In genomic region chr15:63526820-63527219, GRCm38 (mm10) we compare ENCODE assay signal across 18 mouse cellular contexts.
DNase-seq lines count a peak whose midpoint lies in the region; ATAC-seq and TF ChIP-seq lines count a peak whose summit lies in the region.
"Had no signal": no experiment of that assay in that cellular context is flagged by ENCODE, and none has a peak within 500 bp of the region (broad histone marks: within the 10 kb centered on the region; RNA-seq: fewer than 3 reads in every experiment).

No protein-coding gene starts in this region.

- H3K4me2 ChIP-seq in forebrain, embryonic 15.5 days (replicated peaks): no peak overlapping the region
- H3K4me2 ChIP-seq in limb, embryonic 14.5 days (replicated peaks; ENCODE audit: low read depth, low read length, severe bottlenecking): no peak overlapping the region
- H3K4me2 ChIP-seq in forebrain, embryonic 16.5 days (ENCODE audit: low read length): no peak overlapping the region
- H3K4me2 ChIP-seq: heart, embryonic 13.5 days had no signal

- no peak overlapping the region for H3K4me3 ChIP-seq in forebrain, embryonic 15.5 days
- no peak overlapping the region for H3K4me3 ChIP-seq in forebrain, embryonic 10.5 days
- no peak overlapping the region for H3K4me3 ChIP-seq in limb, embryonic 14.5 days (replicated peaks; ENCODE audit: low read length)
- no peak overlapping the region for H3K4me3 ChIP-seq in limb, embryonic 10.5 days
- no peak overlapping the region for H3K4me3 ChIP-seq in forebrain, embryonic 16.5 days (replicated peaks; ENCODE audit: low read length)
- H3K4me3 ChIP-seq: gastrocnemius, adult 2 months; heart, embryonic 13.5 days; megakaryocyte, embryonic 14.5 days had no signal

- peak; percentile 64; the same call in 1 of the 2 replicates for ATAC-seq in forebrain, embryonic 15.5 days (replicated peaks)
- ATAC-seq in limb, embryonic 14.5 days (ENCODE audit: low FRiP score, low read depth): 0 out of 2 replicates have a peak, but pooled peaks have one; percentile 37
- ATAC-seq in forebrain, embryonic 16.5 days: peak; percentile 77
- ATAC-seq: CD4-positive, CD25-positive, alpha-beta regulatory T cell, adult 4 months; liver, postnatal 0 days had no signal

- no peak overlapping the region for H3K9ac ChIP-seq in forebrain, embryonic 15.5 days (replicated peaks)
- H3K9ac ChIP-seq in limb, embryonic 14.5 days (ENCODE audit: low read depth, low read length, severe bottlenecking): no peak overlapping the region
- no peak overlapping the region for H3K9ac ChIP-seq in forebrain, embryonic 16.5 days (replicated peaks; ENCODE audit: low read depth, low read length)
- H3K9ac ChIP-seq: heart, embryonic 13.5 days; liver, postnatal 0 days had no signal

- no peak for DNase-seq in forebrain, embryonic 10.5 days (ENCODE audit: extremely low spot score, low spot score)
- peak; percentile 51 for DNase-seq in limb, embryonic 14.5 days (ENCODE audit: low spot score)
- DNase-seq in limb, embryonic 10.5 days (ENCODE audit: low spot score): no peak
- peak; percentile 75 for DNase-seq in Muller cell, postnatal 12 days (ENCODE audit: inconsistent ontology term)
- no peak for DNase-seq in testis, postnatal 14 days (ENCODE audit: low spot score)
- DNase-seq: adrenal gland, postnatal 36 days; cerebellum, adult 9-10 months; gastrocnemius, adult 2 months; kidney, adult 11 months; liver, postnatal 0 days; retina, postnatal 1 day; right cerebral cortex, postnatal 4 days; thymus, postnatal 14 days had no signal

- H3K27ac ChIP-seq in forebrain, embryonic 15.5 days (replicated peaks): no peak overlapping the region
- no peak overlapping the region for H3K27ac ChIP-seq in forebrain, embryonic 10.5 days
- H3K27ac ChIP-seq in limb, embryonic 14.5 days (replicated peaks; ENCODE audit: low read depth, low read length): no peak overlapping the region
- H3K27ac ChIP-seq in limb, embryonic 10.5 days: no peak overlapping the region
- H3K27ac ChIP-seq in forebrain, embryonic 16.5 days (ENCODE audit: low read length): no peak overlapping the region
- H3K27ac ChIP-seq: gastrocnemius, adult 2 months; heart, embryonic 13.5 days had no signal

- no peaks in the 10 kb centered on the region for H3K27me3 ChIP-seq in forebrain, embryonic 15.5 days
- H3K27me3 ChIP-seq in forebrain, embryonic 10.5 days (ENCODE audit: poor library complexity, severe bottlenecking): no peaks in the 10 kb centered on the region
- no peaks in the 10 kb centered on the region for H3K27me3 ChIP-seq in limb, embryonic 14.5 days (ENCODE audit: control insufficient read depth, insufficient read depth, low read length)
- peaks cover 7% of the 10 kb centered on the region; the same call in 1 of the 2 replicates for H3K27me3 ChIP-seq in limb, embryonic 10.5 days (ENCODE audit: low read depth, poor library complexity, severe bottlenecking)
- no peaks in the 10 kb centered on the region for H3K27me3 ChIP-seq in forebrain, embryonic 16.5 days (replicated peaks; ENCODE audit: control insufficient read depth, insufficient read depth, low read length)
- H3K27me3 ChIP-seq: heart, embryonic 13.5 days; megakaryocyte, embryonic 14.5 days had no signal

- no peaks in the 10 kb centered on the region for H3K9me3 ChIP-seq in forebrain, embryonic 15.5 days
- no peaks in the 10 kb centered on the region for H3K9me3 ChIP-seq in forebrain, embryonic 10.5 days
- no peaks in the 10 kb centered on the region for H3K9me3 ChIP-seq in limb, embryonic 14.5 days (ENCODE audit: control insufficient read depth, low read length)
- H3K9me3 ChIP-seq in limb, embryonic 10.5 days (replicated peaks): no peaks in the 10 kb centered on the region
- no peaks in the 10 kb centered on the region for H3K9me3 ChIP-seq in forebrain, embryonic 16.5 days (ENCODE audit: control insufficient read depth, low read length)
- H3K9me3 ChIP-seq: heart, embryonic 13.5 days; megakaryocyte, embryonic 14.5 days had no signal

- peaks cover 7% of the 10 kb centered on the region for H3K4me1 ChIP-seq in forebrain, embryonic 15.5 days
- H3K4me1 ChIP-seq in forebrain, embryonic 10.5 days: peaks cover 2% of the 10 kb centered on the region; the same call in 1 of the 2 replicates
- peaks cover 5% of the 10 kb centered on the region; the same call in 1 of the 2 replicates for H3K4me1 ChIP-seq in limb, embryonic 14.5 days (ENCODE audit: control insufficient read depth, insufficient read depth, low read length)
- H3K4me1 ChIP-seq in limb, embryonic 10.5 days: peaks cover 22% of the 10 kb centered on the region
- peaks cover 4% of the 10 kb centered on the region for H3K4me1 ChIP-seq in forebrain, embryonic 16.5 days (replicated peaks; ENCODE audit: control insufficient read depth, insufficient read depth, low read length)

- no peaks in the 10 kb centered on the region for H3K36me3 ChIP-seq in forebrain, embryonic 15.5 days
- H3K36me3 ChIP-seq in forebrain, embryonic 10.5 days (replicated peaks): no peaks in the 10 kb centered on the region
- H3K36me3 ChIP-seq in limb, embryonic 14.5 days (ENCODE audit: control insufficient read depth, insufficient read depth, low read length): no peaks in the 10 kb centered on the region
- H3K36me3 ChIP-seq in limb, embryonic 10.5 days: no peaks in the 10 kb centered on the region
- H3K36me3 ChIP-seq in forebrain, embryonic 16.5 days (ENCODE audit: control insufficient read depth, insufficient read depth): no peaks in the 10 kb centered on the region
- H3K36me3 ChIP-seq: heart, embryonic 13.5 days had no signal

- TF ChIP-seq POLR2A in limb, embryonic 14.5 days (IDR thresholded peaks at IDR 0.05; ENCODE audit: borderline replicate concordance, extremely low read depth, insufficient read depth, insufficient read length): no peak

- 69% methylated on average over 2 of the region's 2 CpGs for WGBS in forebrain, embryonic 15.5 days
- 95% methylated on average over 2 of the region's 2 CpGs for WGBS in forebrain, embryonic 10.5 days
- 73% methylated on average over 2 of the region's 2 CpGs for WGBS in limb, embryonic 14.5 days
- WGBS in limb, embryonic 10.5 days: 99% methylated on average over 2 of the region's 2 CpGs
- 50% methylated on average over 2 of the region's 2 CpGs for WGBS in forebrain, embryonic 16.5 days

Comparison
In these comparisons a context has a peak if more than half of its experiments do, and no peak if none do; other contexts are left out.
1. DNase-seq: peak in limb, embryonic 14.5 days (single experiment) and Muller cell, postnatal 12 days (single experiment); none in forebrain, embryonic 10.5 days (single experiment), limb, embryonic 10.5 days (single experiment) and testis, postnatal 14 days (single experiment).
2. Peak in every context shown above with its lines, with median percentiles within 50 percentile points of each other: ATAC-seq.